Mouse (Mus musculus) G1E (cell line): ENCODE data around the gene Aida.

ENCODE experiments used
- CTCF ChIP-seq: IDR thresholded peaks from 2 replicates; pipeline ENCODE4 v1.5.1; 2012; ENCODE audit warnings: low read depth, low read length, inconsistent platforms, mixed read lengths
- GATA2 ChIP-seq: IDR thresholded peaks from 2 replicates; pipeline ENCODE4 v1.6.1; 2012; ENCODE audit warnings: low read depth, low read length, inconsistent platforms, borderline replicate concordance
- POLR2AphosphoS5 ChIP-seq: IDR thresholded peaks from 2 replicates; pipeline ENCODE4 v1.6.1; 2012; ENCODE audit warnings: low read depth, low read length, inconsistent platforms; ENCODE audit not compliant: insufficient replicate concordance

DNA sequence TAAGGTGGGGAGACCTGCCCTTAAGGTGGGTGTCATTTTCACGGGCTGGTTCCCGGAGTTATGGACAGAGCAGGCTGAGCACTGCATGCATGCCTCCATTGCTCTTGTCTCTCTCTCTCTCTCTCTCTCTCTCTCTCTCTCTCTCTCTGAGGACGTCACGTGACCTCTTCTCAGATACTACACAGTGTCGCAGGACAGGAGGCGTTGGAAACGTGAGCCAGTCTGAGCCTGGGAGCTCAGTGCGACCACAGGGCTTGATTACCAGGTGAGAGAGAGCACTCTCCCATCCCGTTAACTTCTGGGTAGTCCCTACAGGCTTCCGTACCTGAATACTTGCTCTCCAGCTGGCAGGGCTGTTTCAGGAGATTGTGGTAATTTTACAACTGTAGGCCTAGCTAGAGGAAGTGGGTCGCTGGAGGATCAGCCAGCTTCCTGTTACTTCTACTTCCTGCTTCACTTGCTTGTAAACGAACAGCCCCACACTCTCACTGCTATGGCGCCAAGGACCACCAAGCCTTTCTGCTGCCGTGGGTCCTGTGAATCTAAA is 30.4 kb upstream of the Aida start:
- TF ChIP-seq CTCF: no peak
- TF ChIP-seq POLR2AphosphoS5: no peak
- no peak for TF ChIP-seq GATA2
